Mouse (Mus musculus) cortical plate, adult 2 months (tissue): ENCODE measurements around the gene 0610030E20Rik.

Source experiments
- CTCF ChIP-seq: fragments of 200-500 bp; IDR thresholded peaks from 2 replicates; pipeline ENCODE4 v1.5.1; 2011; ENCODE audit warnings: mild to moderate bottlenecking, control low read depth, low read length; ENCODE audit not compliant: insufficient read depth; ENCODE audit errors: extremely low read depth
- POLR2A ChIP-seq: fragments of 200-500 bp; IDR thresholded peaks from 2 replicates; pipeline ENCODE4 v1.6.1; 2011; ENCODE audit warnings: mild to moderate bottlenecking, low read length, control low read depth; ENCODE audit not compliant: insufficient read depth; ENCODE audit errors: extremely low read depth

DNA sequence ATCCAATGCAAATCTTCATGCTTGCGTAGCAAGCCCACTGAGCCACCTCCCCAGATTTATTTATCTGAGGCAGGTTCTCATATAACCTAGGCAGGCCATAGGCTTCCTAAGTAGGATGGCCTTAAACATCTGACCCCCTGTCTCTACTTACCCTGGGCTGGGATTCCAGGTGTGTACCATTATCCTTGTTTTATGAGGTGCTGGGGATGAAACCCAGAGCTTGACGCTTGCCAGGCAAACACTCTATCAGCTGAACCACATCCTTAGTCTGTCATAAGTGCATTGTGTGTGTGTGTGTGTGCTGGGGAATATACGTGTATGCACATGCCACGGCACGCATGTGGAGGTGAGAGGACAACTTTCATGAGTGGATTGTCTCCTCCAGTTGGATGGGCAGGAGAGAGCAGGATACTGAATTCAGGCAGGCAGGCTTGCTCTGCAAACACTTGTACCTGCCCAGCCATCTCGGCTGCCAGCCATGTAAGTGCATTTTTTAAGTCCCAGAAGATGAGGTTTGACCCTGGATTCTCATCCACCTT, 41.7 kb downstream of the 0610030E20Rik start:
- TF ChIP-seq CTCF (no peak), POLR2A (no peak)
